Mouse (Mus musculus): ENCODE results near the gene Daxx. TPM values are rescaled to one million over a fixed set of nuclear protein-coding genes. Genes with fewer than 3 reads are reported as not detected.

Daxx gene
- polyA plus RNA-seq, 1 experiment: 19.3 TPM

DNA sequence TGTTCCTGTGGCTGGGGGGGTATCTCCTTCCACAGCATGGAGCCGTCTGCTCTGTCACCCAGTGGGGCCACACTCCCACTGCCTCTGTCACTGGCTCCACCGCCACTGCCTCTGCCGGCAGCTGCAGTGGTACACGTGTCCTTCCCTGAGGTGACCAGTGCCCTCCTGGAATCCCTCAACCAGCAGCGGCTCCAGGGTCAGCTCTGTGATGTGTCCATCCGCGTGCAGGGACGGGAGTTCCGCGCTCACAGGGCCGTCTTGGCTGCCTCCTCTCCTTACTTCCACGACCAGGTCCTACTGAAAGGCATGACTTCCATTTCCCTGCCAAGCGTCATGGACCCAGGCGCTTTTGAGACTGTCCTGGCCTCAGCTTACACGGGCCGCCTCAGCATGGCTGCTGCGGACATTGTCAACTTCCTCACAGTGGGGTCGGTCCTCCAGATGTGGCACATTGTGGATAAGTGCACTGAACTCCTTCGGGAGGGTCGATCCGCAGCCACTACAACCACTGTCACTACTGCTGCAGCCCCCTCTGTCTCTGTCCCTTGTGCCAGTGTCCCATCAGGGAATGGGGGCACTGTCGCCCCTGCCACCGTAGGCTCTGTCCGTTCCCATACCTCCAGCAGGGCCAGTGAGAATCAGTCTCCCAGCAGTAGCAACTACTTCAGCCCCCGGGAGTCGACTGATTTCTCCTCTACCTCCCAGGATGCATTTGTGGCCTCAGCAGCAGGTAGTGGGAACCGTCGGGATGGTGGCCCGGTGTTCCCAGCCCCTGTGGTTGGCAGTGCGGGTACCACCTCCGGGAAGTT is 7.8 kb downstream of the Daxx start:
- no peaks in the 10 kb centered on the region for H3K27me3 ChIP-seq (ENCODE audit: control insufficient read depth, insufficient read depth, insufficient read length)
- peak overlapping the region; percentile 46 for H3K4me3 ChIP-seq (ENCODE audit: insufficient read depth, poor library complexity, severe bottlenecking)
- H3K79me2 ChIP-seq (ENCODE audit: control insufficient read depth, insufficient read depth): peaks cover 49% of the 10 kb centered on the region
- TF ChIP-seq CTCF (IDR thresholded peaks at IDR 0.05; ENCODE audit: control insufficient read depth, insufficient read depth, insufficient read length): no peak
- no peak for TF ChIP-seq MYOG (IDR thresholded peaks at IDR 0.05; ENCODE audit: control insufficient read depth, extremely low read depth, insufficient read length)
- TF ChIP-seq USF1 (IDR thresholded peaks at IDR 0.05; ENCODE audit: low read depth): no peak
- TF ChIP-seq MYOD1 (IDR thresholded peaks at IDR 0.05; ENCODE audit: control insufficient read depth, insufficient read length, low read depth): no peak
- TF ChIP-seq FOSL1 (IDR thresholded peaks at IDR 0.05; ENCODE audit: insufficient read depth, low read length, poor library complexity, severe bottlenecking): no peak
- TF ChIP-seq MAX (IDR thresholded peaks at IDR 0.05): no peak
- no peak for TF ChIP-seq CEBPB (IDR thresholded peaks at IDR 0.05; ENCODE audit: low read depth)
- H3K79me3 ChIP-seq (ENCODE audit: low read depth): peaks cover 2% of the 10 kb centered on the region
- peak overlapping the region; percentile 50 for H3ac ChIP-seq (ENCODE audit: control insufficient read depth, insufficient read length, low read depth)
- H3K36me3 ChIP-seq (ENCODE audit: control insufficient read depth, insufficient read depth): peaks cover 37% of the 10 kb centered on the region

DNA sequence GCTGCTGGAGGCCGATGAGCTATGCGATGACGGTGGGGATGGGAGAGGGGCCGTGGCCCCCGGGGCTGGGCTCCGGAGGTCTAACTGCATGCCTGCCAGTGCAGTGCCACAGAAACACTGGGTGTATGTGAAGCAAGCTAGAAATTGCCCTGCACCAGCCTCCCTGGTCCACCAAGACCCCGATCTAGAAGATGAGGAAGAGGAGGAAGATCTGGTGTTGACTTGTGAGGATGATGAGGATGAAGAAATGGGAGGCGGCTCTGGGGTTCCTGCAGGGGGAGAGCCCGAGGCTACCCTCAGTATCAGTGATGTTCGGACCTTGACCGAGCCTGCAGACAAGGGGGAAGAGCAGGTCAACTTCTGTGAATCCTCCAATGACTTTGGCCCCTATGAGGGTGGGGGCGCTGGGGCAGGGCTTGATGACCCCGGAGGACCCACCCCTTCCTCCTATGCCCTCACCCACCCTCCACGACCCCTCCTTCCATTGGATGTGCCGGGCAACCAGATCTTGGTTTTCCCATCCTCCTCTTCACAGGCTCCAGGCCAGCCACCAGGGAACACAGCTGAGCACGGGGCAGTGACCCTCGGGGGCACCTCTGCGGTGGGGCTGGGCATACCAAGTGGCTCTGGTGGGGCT is 8.6 kb downstream of the Daxx start:
- no peak overlapping the region for H3ac ChIP-seq (ENCODE audit: control insufficient read depth, insufficient read length, low read depth)
- H3K36me3 ChIP-seq (ENCODE audit: control insufficient read depth, insufficient read depth): peaks cover 34% of the 10 kb centered on the region
- peaks cover 2% of the 10 kb centered on the region for H3K79me3 ChIP-seq (ENCODE audit: low read depth)
- no peaks in the 10 kb centered on the region for H3K27me3 ChIP-seq (ENCODE audit: control insufficient read depth, insufficient read depth, insufficient read length)
- TF ChIP-seq FOSL1 (IDR thresholded peaks at IDR 0.05; ENCODE audit: insufficient read depth, low read length, poor library complexity, severe bottlenecking) (no peak), USF1 (IDR thresholded peaks at IDR 0.05; ENCODE audit: low read depth) (no peak), CEBPB (IDR thresholded peaks at IDR 0.05; ENCODE audit: low read depth) (no peak), MAX (IDR thresholded peaks at IDR 0.05) (no peak), CTCF (IDR thresholded peaks at IDR 0.05; ENCODE audit: control insufficient read depth, insufficient read depth, insufficient read length) (no peak), MYOG (IDR thresholded peaks at IDR 0.05; ENCODE audit: control insufficient read depth, extremely low read depth, insufficient read length) (no peak), MYOD1 (IDR thresholded peaks at IDR 0.05; ENCODE audit: control insufficient read depth, insufficient read length, low read depth) (no peak)
- no peak overlapping the region for H3K4me3 ChIP-seq (ENCODE audit: insufficient read depth, poor library complexity, severe bottlenecking)
- H3K79me2 ChIP-seq (ENCODE audit: control insufficient read depth, insufficient read depth): peaks cover 48% of the 10 kb centered on the region

DNA sequence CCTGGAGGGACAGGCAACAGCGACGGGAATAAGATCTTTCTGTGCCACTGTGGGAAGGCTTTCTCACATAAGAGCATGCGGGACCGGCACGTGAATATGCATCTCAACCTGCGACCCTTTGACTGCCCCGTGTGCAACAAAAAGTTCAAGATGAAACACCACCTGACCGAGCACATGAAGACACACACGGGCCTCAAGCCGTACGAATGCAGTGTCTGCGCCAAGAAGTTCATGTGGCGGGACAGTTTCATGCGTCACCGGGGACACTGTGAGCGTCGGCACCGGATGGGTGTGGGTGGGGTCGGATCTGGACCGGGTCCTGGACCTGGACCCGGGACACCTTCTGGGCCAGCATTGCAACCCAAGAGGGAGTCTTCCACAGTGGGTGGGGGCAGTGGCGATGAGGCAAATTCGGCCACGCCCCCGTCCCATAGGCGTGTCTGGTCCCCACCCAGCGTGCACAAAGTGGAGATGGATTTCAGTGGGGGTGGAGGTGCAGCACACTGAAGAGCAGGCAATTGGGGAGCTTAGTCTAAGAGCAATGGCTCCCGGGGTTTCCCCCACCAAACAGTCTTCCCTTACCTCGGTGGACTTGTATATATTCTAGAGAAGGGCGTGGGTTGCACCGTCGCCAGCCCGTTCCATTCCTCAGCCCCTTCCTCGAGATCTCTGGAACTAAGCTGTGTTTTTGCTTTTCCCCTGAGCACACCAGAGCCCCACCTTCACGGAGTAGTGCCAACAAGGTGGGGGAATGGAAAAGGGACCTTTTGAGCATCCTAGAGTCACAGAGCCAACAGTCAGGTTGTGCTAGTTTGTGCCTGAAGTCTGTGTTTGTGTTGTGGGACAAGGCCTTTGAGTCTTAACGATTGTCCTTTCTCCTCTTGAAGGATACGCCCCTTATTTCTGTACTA is 9.3 kb downstream of the Daxx start:
- no peak for TF ChIP-seq MAX (IDR thresholded peaks at IDR 0.05)
- TF ChIP-seq MYOG (IDR thresholded peaks at IDR 0.05; ENCODE audit: control insufficient read depth, extremely low read depth, insufficient read length): no peak
- TF ChIP-seq CEBPB (IDR thresholded peaks at IDR 0.05; ENCODE audit: low read depth): no peak
- no peak for TF ChIP-seq CTCF (IDR thresholded peaks at IDR 0.05; ENCODE audit: control insufficient read depth, insufficient read depth, insufficient read length)
- no peak for TF ChIP-seq FOSL1 (IDR thresholded peaks at IDR 0.05; ENCODE audit: insufficient read depth, low read length, poor library complexity, severe bottlenecking)
- no peak for TF ChIP-seq USF1 (IDR thresholded peaks at IDR 0.05; ENCODE audit: low read depth)
- no peak for TF ChIP-seq MYOD1 (IDR thresholded peaks at IDR 0.05; ENCODE audit: control insufficient read depth, insufficient read length, low read depth)
- no peak overlapping the region for H3ac ChIP-seq (ENCODE audit: control insufficient read depth, insufficient read length, low read depth)
- H3K27me3 ChIP-seq (ENCODE audit: control insufficient read depth, insufficient read depth, insufficient read length): no peaks in the 10 kb centered on the region
- peaks cover 44% of the 10 kb centered on the region for H3K79me2 ChIP-seq (ENCODE audit: control insufficient read depth, insufficient read depth)
- H3K36me3 ChIP-seq (ENCODE audit: control insufficient read depth, insufficient read depth): peaks cover 29% of the 10 kb centered on the region
- peaks cover 2% of the 10 kb centered on the region for H3K79me3 ChIP-seq (ENCODE audit: low read depth)
- peak overlapping the region; percentile 93 for H3K4me3 ChIP-seq (ENCODE audit: insufficient read depth, poor library complexity, severe bottlenecking)

DNA sequence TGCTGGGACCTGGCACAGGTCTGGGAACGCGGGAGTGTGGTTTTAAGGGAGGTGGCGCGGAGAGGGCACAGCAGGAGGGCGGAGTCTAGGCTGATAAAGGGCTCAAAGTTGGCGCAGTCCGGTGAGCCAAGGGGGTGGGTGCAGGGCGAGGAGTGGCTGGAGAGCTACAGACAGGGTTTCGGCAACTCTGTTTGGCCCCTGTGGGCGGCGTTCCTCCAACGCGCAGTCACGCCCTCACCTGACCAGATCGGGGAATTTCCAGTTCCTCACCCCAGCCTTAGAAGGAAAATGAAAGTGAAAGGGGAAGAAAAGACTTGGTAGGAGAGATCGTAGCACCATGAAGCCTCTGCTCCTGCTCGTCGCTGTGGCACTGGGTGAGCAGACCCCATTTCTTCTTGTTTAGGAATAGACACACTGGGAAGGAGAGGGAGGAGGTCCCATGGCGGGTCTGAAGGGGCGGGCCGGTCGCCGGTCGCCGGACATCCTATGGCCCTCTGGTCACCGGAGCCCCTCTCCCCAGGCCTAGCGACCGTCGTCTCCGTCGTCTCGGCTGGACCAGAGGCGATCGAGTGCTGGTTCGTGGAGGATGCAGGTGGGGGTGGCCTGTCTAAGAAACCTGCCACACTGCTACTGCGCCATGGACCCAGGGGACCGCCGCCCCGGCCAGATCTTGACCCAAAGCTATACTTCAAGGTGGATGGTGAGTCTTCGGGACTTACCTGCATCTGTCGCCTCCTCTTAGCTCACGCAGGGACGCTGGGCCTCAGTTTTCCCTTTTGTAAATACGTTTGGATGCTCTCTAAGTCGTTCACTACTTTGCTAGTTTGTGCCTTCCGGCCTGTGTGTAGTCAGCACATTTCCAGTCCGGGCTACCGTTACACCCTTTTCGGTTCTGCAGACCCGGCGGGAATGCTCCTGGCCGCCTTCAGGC is 10.4 kb downstream of the Daxx start:
- TF ChIP-seq FOSL1 (IDR thresholded peaks at IDR 0.05; ENCODE audit: insufficient read depth, low read length, poor library complexity, severe bottlenecking) (no peak), MAX (IDR thresholded peaks at IDR 0.05) (no peak), CEBPB (IDR thresholded peaks at IDR 0.05; ENCODE audit: low read depth) (no peak), USF1 (IDR thresholded peaks at IDR 0.05; ENCODE audit: low read depth) (peak; percentile 22)
- Histone ChIP-seq H3K27me3 (ENCODE audit: control insufficient read depth, insufficient read depth, insufficient read length) (no peaks in the 10 kb centered on the region), H3ac (ENCODE audit: control insufficient read depth, insufficient read length, low read depth) (peak overlapping the region; percentile 68), H3K4me3 (ENCODE audit: insufficient read depth, poor library complexity, severe bottlenecking) (peak overlapping the region; percentile 93), H3K36me3 (ENCODE audit: control insufficient read depth, insufficient read depth) (peaks cover 19% of the 10 kb centered on the region), H3K79me3 (ENCODE audit: low read depth) (peaks cover 2% of the 10 kb centered on the region), H3K79me2 (ENCODE audit: control insufficient read depth, insufficient read depth) (peaks cover 39% of the 10 kb centered on the region)
